Mouse (Mus musculus): ENCODE results near the gene Tmbim4.

The Tmbim4 gene

GRCm38 (mm10) chr10:120201131-120201921 lies at the start of gene Tmbim4:
Tmbim4 (plus strand) TSS chr10:120201590.
- DNase-seq (ENCODE audit: low spot score), result peak; percentile 76

GRCm38 (mm10) chr10:120151672-120152071 lies 49.7 kb upstream of the Tmbim4 start:
- DNase-seq (ENCODE audit: low spot score), result no peak

GRCm38 (mm10) chr10:120153911-120154310 lies 47.5 kb upstream of the Tmbim4 start:
- no peak for DNase-seq (ENCODE audit: low spot score)

- no peak for DNase-seq (ENCODE audit: low spot score)
Measured at GRCm38 (mm10) chr10:120160533-120160932, 40.9 kb upstream of the Tmbim4 start.

- no peak for DNase-seq (ENCODE audit: low spot score)
Measured at GRCm38 (mm10) chr10:120162840-120163239, 38.5 kb upstream of the Tmbim4 start.

GRCm38 (mm10) chr10:120163490-120163889 lies 37.9 kb upstream of the Tmbim4 start:
- DNase-seq (ENCODE audit: low spot score), result no peak

- no peak for DNase-seq (ENCODE audit: low spot score)
Measured at GRCm38 (mm10) chr10:120164931-120165792, 36.2 kb upstream of the Tmbim4 start.

GRCm38 (mm10) chr10:120165793-120166503 lies 35.4 kb upstream of the Tmbim4 start:
- DNase-seq (ENCODE audit: low spot score), result no peak

- DNase-seq (ENCODE audit: low spot score), result no peak
Measured at GRCm38 (mm10) chr10:120168070-120168469, 33.3 kb upstream of the Tmbim4 start.

GRCm38 (mm10) chr10:120169064-120169463 lies 32.3 kb upstream of the Tmbim4 start:
- no peak for DNase-seq (ENCODE audit: low spot score)

- no peak for DNase-seq (ENCODE audit: low spot score)
Measured at GRCm38 (mm10) chr10:120169841-120170240, 31.5 kb upstream of the Tmbim4 start.

- DNase-seq (ENCODE audit: low spot score), result no peak
Measured at GRCm38 (mm10) chr10:120170277-120170676, 31.1 kb upstream of the Tmbim4 start.

- DNase-seq (ENCODE audit: low spot score), result no peak
Measured at GRCm38 (mm10) chr10:120171340-120171739, 30.1 kb upstream of the Tmbim4 start.

- no peak for DNase-seq (ENCODE audit: low spot score)
Measured at GRCm38 (mm10) chr10:120174192-120174705, 27.1 kb upstream of the Tmbim4 start.

- no peak for DNase-seq (ENCODE audit: low spot score)
Measured at GRCm38 (mm10) chr10:120182887-120183286, 18.5 kb upstream of the Tmbim4 start.

- no peak for DNase-seq (ENCODE audit: low spot score)
Measured at GRCm38 (mm10) chr10:120183342-120183741, 18.0 kb upstream of the Tmbim4 start.

- DNase-seq (ENCODE audit: low spot score), result no peak
Measured at GRCm38 (mm10) chr10:120188513-120188912, 12.9 kb upstream of the Tmbim4 start.

GRCm38 (mm10) chr10:120189276-120189675 lies 12.1 kb upstream of the Tmbim4 start:
- DNase-seq (ENCODE audit: low spot score), result no peak

- no peak for DNase-seq (ENCODE audit: low spot score)
Measured at GRCm38 (mm10) chr10:120189782-120190181, 11.6 kb upstream of the Tmbim4 start.

GRCm38 (mm10) chr10:120191165-120191564 lies 10.2 kb upstream of the Tmbim4 start:
- no peak for DNase-seq (ENCODE audit: low spot score)

- no peak for DNase-seq (ENCODE audit: low spot score)
Measured at GRCm38 (mm10) chr10:120192278-120192677, 9.1 kb upstream of the Tmbim4 start.

- DNase-seq (ENCODE audit: low spot score), result no peak
Measured at GRCm38 (mm10) chr10:120193255-120193654, 8.1 kb upstream of the Tmbim4 start.
